9 mouse cellular contexts compared by ENCODE assay signal in genomic region chr5:36747071-36747470, GRCm38 (mm10). TPM values are rescaled to one million over a fixed set of nuclear protein-coding genes. Genes with fewer than 3 reads are reported as not detected.
DNase-seq lines count a peak whose midpoint lies in the region; ATAC-seq and TF ChIP-seq lines count a peak whose summit lies in the region.
"Had no signal": no experiment of that assay in that cellular context is flagged by ENCODE, and none has a peak within 500 bp of the region (broad histone marks: within the 10 kb centered on the region; RNA-seq: fewer than 3 reads in every experiment).

No protein-coding gene starts in this region.

- no peaks in the 10 kb centered on the region for H3K9me3 ChIP-seq in kidney, postnatal 0 days (replicated peaks; ENCODE audit: low read length)
- H3K9me3 ChIP-seq in embryonic facial prominence, embryonic 13.5 days = no peaks in the 10 kb centered on the region
- no peaks in the 10 kb centered on the region for H3K9me3 ChIP-seq in intestine, embryonic 14.5 days (ENCODE audit: control insufficient read depth, low read length)
- H3K9me3 ChIP-seq in midbrain, embryonic 16.5 days (replicated peaks; ENCODE audit: control insufficient read depth, low read length, poor library complexity, severe bottlenecking) = no peaks in the 10 kb centered on the region

- H3K27me3 ChIP-seq in kidney, postnatal 0 days (ENCODE audit: insufficient read depth, low read length) = no peaks in the 10 kb centered on the region
- no peaks in the 10 kb centered on the region for H3K27me3 ChIP-seq in embryonic facial prominence, embryonic 13.5 days
- H3K27me3 ChIP-seq in intestine, embryonic 14.5 days (replicated peaks; ENCODE audit: control insufficient read depth, insufficient read depth, low read length) = no peaks in the 10 kb centered on the region
- no peaks in the 10 kb centered on the region for H3K27me3 ChIP-seq in midbrain, embryonic 16.5 days (ENCODE audit: control insufficient read depth, insufficient read depth, low read depth, low read length)

- 77% methylated on average over 7 of the region's 7 CpGs for WGBS in kidney, postnatal 0 days
- 81% methylated on average over 7 of the region's 7 CpGs for WGBS in embryonic facial prominence, embryonic 13.5 days
- 79% methylated on average over 7 of the region's 7 CpGs for WGBS in intestine, embryonic 14.5 days
- 90% methylated on average over 7 of the region's 7 CpGs for WGBS in midbrain, embryonic 16.5 days

- 0 out of 2 replicates have a peak overlapping the region, but pooled peaks have one; percentile 100 for H3K4me3 ChIP-seq in kidney, postnatal 0 days (replicated peaks; ENCODE audit: low read depth, low read length)
- H3K4me3 ChIP-seq in embryonic facial prominence, embryonic 13.5 days = peak overlapping the region; percentile 99
- peak overlapping the region; percentile 94 for H3K4me3 ChIP-seq in intestine, embryonic 14.5 days (ENCODE audit: low read depth, low read length)
- H3K4me3 ChIP-seq in midbrain, embryonic 16.5 days (ENCODE audit: low read depth, low read length) = peak overlapping the region; percentile 99; the same call in 1 of the 2 replicates

- no peak overlapping the region for H3K9ac ChIP-seq in kidney, postnatal 0 days (ENCODE audit: low read depth, low read length)
- peak overlapping the region; percentile 38; the same call in 1 of the 2 replicates for H3K9ac ChIP-seq in embryonic facial prominence, embryonic 13.5 days
- H3K9ac ChIP-seq in intestine, embryonic 14.5 days (ENCODE audit: low read length) = no peak overlapping the region
- no peak overlapping the region for H3K9ac ChIP-seq in midbrain, embryonic 16.5 days (ENCODE audit: low read depth, low read length)

- no peak for DNase-seq in kidney, postnatal 0 days (ENCODE audit: low spot score)
- DNase-seq in kidney, adult 9 months = no peak
- DNase-seq in intestine, embryonic 14.5 days (ENCODE audit: low spot score) = no peak
- no peak for DNase-seq in adrenal gland, postnatal 14 days
- DNase-seq in adipocyte (ENCODE audit: low spot score) = no peak
- no peak for DNase-seq in left cerebral cortex, postnatal 4 days
- DNase-seq: cerebellum, postnatal 14 days had no signal

- H3K36me3 ChIP-seq in kidney, postnatal 0 days (ENCODE audit: insufficient read depth, low read length) = no peaks in the 10 kb centered on the region; the same call in 1 of the 2 replicates
- H3K36me3 ChIP-seq in embryonic facial prominence, embryonic 13.5 days = 0 out of 2 replicates have a peak, but pooled peaks cover 5% of the 10 kb centered on the region
- H3K36me3 ChIP-seq in intestine, embryonic 14.5 days (ENCODE audit: control insufficient read depth, insufficient read depth, low read length) = peaks cover 12% of the 10 kb centered on the region; the same call in 1 of the 2 replicates
- 0 out of 2 replicates have a peak, but pooled peaks cover 2% of the 10 kb centered on the region for H3K36me3 ChIP-seq in midbrain, embryonic 16.5 days (ENCODE audit: control insufficient read depth, insufficient read depth, low read length)

- H3K27ac ChIP-seq in kidney, postnatal 0 days = no peak overlapping the region
- H3K27ac ChIP-seq in embryonic facial prominence, embryonic 13.5 days = no peak overlapping the region
- H3K27ac ChIP-seq in intestine, embryonic 14.5 days (ENCODE audit: low read depth) = no peak overlapping the region
- H3K27ac ChIP-seq in midbrain, embryonic 16.5 days (ENCODE audit: low read length) = no peak overlapping the region

- TF ChIP-seq CTCF in kidney, postnatal 0 days (IDR thresholded peaks at IDR 0.05; ENCODE audit: low read depth) = no peak

- peaks cover 10% of the 10 kb centered on the region; the same call in 1 of the 2 replicates for H3K4me1 ChIP-seq in kidney, postnatal 0 days (replicated peaks; ENCODE audit: insufficient read depth, low read length)
- peaks cover 12% of the 10 kb centered on the region for H3K4me1 ChIP-seq in embryonic facial prominence, embryonic 13.5 days
- peaks cover 12% of the 10 kb centered on the region for H3K4me1 ChIP-seq in intestine, embryonic 14.5 days (replicated peaks; ENCODE audit: control insufficient read depth, insufficient read depth, low read length)
- H3K4me1 ChIP-seq in midbrain, embryonic 16.5 days (ENCODE audit: control insufficient read depth, insufficient read depth, low read length) = peaks cover 16% of the 10 kb centered on the region

- no peak for ATAC-seq in kidney, postnatal 0 days (replicated peaks; ENCODE audit: low FRiP score, low read depth)
- ATAC-seq in embryonic facial prominence, embryonic 13.5 days (ENCODE audit: insufficient number of reproducible peaks, insufficient read depth, low FRiP score, low TSS enrichment, low read depth) = no peak
- no peak for ATAC-seq in intestine, embryonic 14.5 days (replicated peaks; ENCODE audit: low FRiP score, low TSS enrichment, low read depth)
- no peak for ATAC-seq in midbrain, embryonic 16.5 days

- H3K4me2 ChIP-seq in kidney, postnatal 0 days (ENCODE audit: low read length) = peak overlapping the region; percentile 95
- H3K4me2 ChIP-seq in embryonic facial prominence, embryonic 13.5 days = peak overlapping the region; percentile 96
- H3K4me2 ChIP-seq in intestine, embryonic 14.5 days (ENCODE audit: low read length) = peak overlapping the region; percentile 96
- H3K4me2 ChIP-seq in midbrain, embryonic 16.5 days (ENCODE audit: low read length) = peak overlapping the region; percentile 99

- intact Hi-C loops in left cerebral cortex, postnatal 4 days (cut with DNase I) = loop anchor here (10.0 kb wide), 2 partner anchors 272 to 772 kb away; no protein-coding TSS in a partner anchor

RNA-seq across cellular contexts. Expression of gene Bloc1s4, which starts 1.4 kb away (rescaled TPM):
- 31.1 and 33.7 TPM in 2 replicates for polyA plus RNA-seq in kidney, postnatal 0 days (2015; fragmentation: Nextera tagmentation; extraction: Ambion mirVana)
- 28.3 and 29.6 TPM in 2 replicates for polyA plus RNA-seq in embryonic facial prominence, embryonic 13.5 days (2015; fragmentation: Nextera tagmentation; extraction: Ambion mirVana)
- 20.9 and 22.8 TPM in 2 replicates for polyA plus RNA-seq in intestine, embryonic 14.5 days (2014; fragmentation: Nextera tagmentation; extraction: Ambion mirVana)
- polyA plus RNA-seq in midbrain, embryonic 16.5 days (2015; fragmentation: Nextera tagmentation; extraction: Ambion mirVana) = 29.0 and 29.3 TPM in 2 replicates
- 23.7 and 27.2 TPM in 2 replicates for total RNA-seq in adrenal gland, postnatal 14 days (2021)
- total RNA-seq in left cerebral cortex, postnatal 4 days (2021) = 10 to 100 TPM; 15.2 to 17.5 TPM

RNA-seq across cellular contexts. Expression of gene Mrfap1, which starts 49.5 kb away (rescaled TPM):
- 513 and 542 TPM in 2 replicates for polyA plus RNA-seq in kidney, postnatal 0 days (2015; fragmentation: Nextera tagmentation; extraction: Ambion mirVana)
- polyA plus RNA-seq in embryonic facial prominence, embryonic 13.5 days (2015; fragmentation: Nextera tagmentation; extraction: Ambion mirVana) = 587 and 590 TPM in 2 replicates
- polyA plus RNA-seq in intestine, embryonic 14.5 days (2014; fragmentation: Nextera tagmentation; extraction: Ambion mirVana) = 454 and 481 TPM in 2 replicates
- polyA plus RNA-seq in midbrain, embryonic 16.5 days (2015; fragmentation: Nextera tagmentation; extraction: Ambion mirVana) = 278 and 289 TPM in 2 replicates
- 550 and 571 TPM in 2 replicates for total RNA-seq in adrenal gland, postnatal 14 days (2021)
- 100 to 1,000 TPM; 358 TPM for total RNA-seq in left cerebral cortex, postnatal 4 days (2021)

RNA-seq across cellular contexts. Expression of gene D5Ertd579e, which starts 51.2 kb away (rescaled TPM):
- 19.8 and 19.9 TPM in 2 replicates for polyA plus RNA-seq in kidney, postnatal 0 days (2015; fragmentation: Nextera tagmentation; extraction: Ambion mirVana)
- polyA plus RNA-seq in embryonic facial prominence, embryonic 13.5 days (2015; fragmentation: Nextera tagmentation; extraction: Ambion mirVana) = 20.0 and 20.2 TPM in 2 replicates
- polyA plus RNA-seq in intestine, embryonic 14.5 days (2014; fragmentation: Nextera tagmentation; extraction: Ambion mirVana) = 25.8 and 28.3 TPM in 2 replicates
- polyA plus RNA-seq in midbrain, embryonic 16.5 days (2015; fragmentation: Nextera tagmentation; extraction: Ambion mirVana) = 40.6 and 43.5 TPM in 2 replicates
- 60.2 and 61.5 TPM in 2 replicates for total RNA-seq in adrenal gland, postnatal 14 days (2021)
- total RNA-seq in left cerebral cortex, postnatal 4 days (2021) = 10 to 100 TPM; 82.6 to 89.0 TPM
